Mouse (Mus musculus) lung, postnatal 14 days (tissue): ENCODE data around the gene 4930596D02Rik.

Source experiments
- DNase-seq: peaks from one replicate; pipeline ENCODE4 v3.0.0; 2021

Gene 4930596D02Rik

GRCm38 (mm10) chr14:35811878-35812277 lies at the start of gene 4930596D02Rik:
Gene 4930596D02Rik (minus strand): TSS chr14:35811978.
- DNase-seq, result no peak

- DNase-seq, result no peak
Observed at GRCm38 (mm10) chr14:35853254-35853653, 41.5 kb upstream of the 4930596D02Rik start.

- no peak for DNase-seq
Observed at GRCm38 (mm10) chr14:35845271-35845670, 33.5 kb upstream of the 4930596D02Rik start.

- DNase-seq, result no peak
Observed at GRCm38 (mm10) chr14:35842111-35842721, 30.4 kb upstream of the 4930596D02Rik start.

- no peak for DNase-seq
Observed at GRCm38 (mm10) chr14:35792656-35793213, 19.0 kb downstream of the 4930596D02Rik start.

GRCm38 (mm10) chr14:35780033-35780432 lies 31.7 kb downstream of the 4930596D02Rik start:
- no peak for DNase-seq

- DNase-seq, result no peak
Observed at GRCm38 (mm10) chr14:35773306-35773705, 38.5 kb downstream of the 4930596D02Rik start.
